Mouse (Mus musculus) heart, embryonic 15.5 days (tissue): Measurements from ENCODE around the gene Amz1. TPM values are rescaled to one million over a fixed set of nuclear protein-coding genes. Genes with fewer than 3 reads are reported as not detected.
A peak's percentile ranks its signal among the peaks of the same experiment; 100 is the strongest.

ENCODE experiments used
- ATAC-seq: fragments of 200-750 bp; cut with Nextera tagmentation; replicated peaks from 2 replicates; pipeline ENCODE4 v1.8.0; 2017; ENCODE audit warnings: low read depth, moderate TSS enrichment; ENCODE audit not compliant: insufficient number of reproducible peaks, insufficient read depth, low FRiP score
- H3K27ac ChIP-seq: fragments of 300-500 bp; sonication (generic); 2 replicates; pipeline ENCODE4 v1.5.1; 2015; ENCODE audit warnings: mild to moderate bottlenecking, inconsistent platforms
- H3K27me3 ChIP-seq: fragments of 300-500 bp; sonication (generic); 2 replicates; pipeline ENCODE4 v1.6.1; 2015; ENCODE audit warnings: inconsistent platforms
- H3K36me3 ChIP-seq: fragments of 300-500 bp; sonication (generic); 2 replicates; pipeline ENCODE4 v1.6.1; 2015; ENCODE audit warnings: mild to moderate bottlenecking, inconsistent platforms
- H3K4me1 ChIP-seq: fragments of 300-500 bp; sonication (generic); replicated peaks from 2 replicates; pipeline ENCODE4 v1.6.1; 2015; ENCODE audit warnings: inconsistent platforms
- H3K4me2 ChIP-seq: fragments of 300-500 bp; sonication (generic); 2 replicates; pipeline ENCODE4 v1.6.1; 2015; ENCODE audit warnings: inconsistent platforms, mild to moderate bottlenecking, moderate library complexity
- H3K4me3 ChIP-seq: fragments of 300-500 bp; sonication (generic); 2 replicates; pipeline ENCODE4 v1.5.1; 2015; ENCODE audit warnings: mild to moderate bottlenecking, inconsistent platforms
- H3K9ac ChIP-seq: fragments of 300-500 bp; sonication (generic); 2 replicates; pipeline ENCODE4 v1.6.1; 2015; ENCODE audit warnings: mild to moderate bottlenecking, inconsistent platforms
- H3K9me3 ChIP-seq: fragments of 300-500 bp; sonication (generic); replicated peaks from 2 replicates; pipeline ENCODE4 v1.6.1; 2016; ENCODE audit warnings: inconsistent platforms
- WGBS: fragments of 180-500 bp; shearing (Covaris S2); methylation state at CpG from one replicate; pipeline ENCODE4 v1.1.7; 2015; ENCODE audit warnings: mixed read lengths; 5-methylcytosine and 5-hydroxymethylcytosine counted together
- polyA plus RNA-seq: library from polyadenylated mRNA; unstranded; fragments of >200 nt; fragmentation: Nextera tagmentation; extraction: Ambion mirVana; gene quantifications from 2 replicates; pipeline ENCODE4 v1.2.1, GENCODE M21; 2015

Gene Amz1
- polyA plus RNA-seq, 1 experiment from 2014 or later: 0.72 TPM

DNA sequence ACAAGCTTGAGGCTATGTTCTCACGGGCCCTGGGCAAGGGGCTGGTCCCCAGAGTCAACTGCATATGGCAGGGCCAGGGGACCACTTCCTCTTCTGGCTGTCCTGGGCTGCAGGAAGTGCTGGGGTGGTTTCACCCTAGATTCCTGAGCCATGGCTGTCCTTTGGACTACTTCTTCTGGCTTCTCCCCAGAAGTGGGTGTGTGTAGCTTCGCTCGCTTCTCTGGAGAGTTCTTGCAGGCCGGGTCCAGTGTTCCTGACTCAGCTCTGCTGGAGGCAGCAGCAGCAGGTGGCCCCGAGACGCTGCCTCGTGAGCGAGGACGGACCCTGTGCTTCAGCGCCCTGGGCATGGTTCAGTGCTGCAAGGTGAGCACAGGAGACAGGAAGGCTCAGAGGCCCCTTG is 24.5 kb downstream of the Amz1 start:
- WGBS: 81% methylated on average over 10 of the region's 10 CpGs
- peaks cover 11% of the 10 kb centered on the region for H3K4me1 ChIP-seq
- no peak overlapping the region for H3K9ac ChIP-seq
- H3K4me3 ChIP-seq: no peak overlapping the region
- H3K36me3 ChIP-seq: no peaks in the 10 kb centered on the region
- no peaks in the 10 kb centered on the region for H3K9me3 ChIP-seq
- H3K4me2 ChIP-seq: no peak overlapping the region
- ATAC-seq: no peak
- H3K27me3 ChIP-seq: no peaks in the 10 kb centered on the region
- H3K27ac ChIP-seq: no peak overlapping the region

DNA sequence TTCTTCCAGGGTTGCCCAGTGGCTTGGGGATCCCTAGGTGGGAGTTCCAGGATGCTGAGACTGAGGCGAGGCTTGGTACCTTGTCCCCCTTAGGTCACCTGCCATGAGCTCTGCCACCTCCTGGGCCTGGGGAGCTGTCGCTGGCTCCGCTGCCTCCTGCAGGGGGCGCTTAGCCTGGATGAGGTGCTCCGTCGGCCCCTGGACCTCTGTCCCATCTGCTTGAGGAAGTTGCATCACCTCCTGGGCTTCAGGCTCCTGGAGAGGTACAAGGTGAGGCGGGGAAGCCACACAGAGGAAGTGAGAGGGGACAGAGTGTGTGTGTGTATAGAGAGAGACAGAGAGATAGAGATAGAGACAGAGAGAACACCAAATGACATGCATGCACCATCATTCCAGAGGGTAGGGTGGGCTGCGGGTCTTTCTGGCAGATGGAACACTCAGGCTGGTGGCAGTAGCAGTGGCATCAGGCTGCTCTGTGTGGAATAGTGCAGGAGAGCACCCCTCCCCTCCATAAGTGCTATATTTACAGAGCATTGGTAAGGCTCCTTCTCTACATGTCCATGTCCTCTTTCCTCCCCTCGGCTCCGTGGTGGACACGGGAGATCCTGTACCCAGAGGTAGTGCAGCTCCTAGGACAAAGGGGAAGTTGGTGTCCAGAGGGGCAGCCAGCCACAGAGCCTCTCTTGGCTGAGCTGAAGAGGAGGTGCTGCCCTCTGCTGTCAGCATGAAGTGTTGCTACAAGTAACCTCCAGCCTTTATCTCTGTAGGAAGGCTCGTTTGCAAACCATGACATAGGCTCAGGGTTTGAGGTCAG is 25.3 kb downstream of the Amz1 start:
- Histone ChIP-seq H3K27ac (peak overlapping the region; percentile 45), H3K36me3 (no peaks in the 10 kb centered on the region), H3K4me2 (peak overlapping the region; percentile 56), H3K27me3 (no peaks in the 10 kb centered on the region), H3K9ac (peak overlapping the region; percentile 37), H3K9me3 (no peaks in the 10 kb centered on the region), H3K4me1 (peaks cover 11% of the 10 kb centered on the region), H3K4me3 (peak overlapping the region; percentile 33)
- peak; percentile 57 for ATAC-seq
- WGBS: 15% methylated on average over 12 of the region's 12 CpGs

DNA sequence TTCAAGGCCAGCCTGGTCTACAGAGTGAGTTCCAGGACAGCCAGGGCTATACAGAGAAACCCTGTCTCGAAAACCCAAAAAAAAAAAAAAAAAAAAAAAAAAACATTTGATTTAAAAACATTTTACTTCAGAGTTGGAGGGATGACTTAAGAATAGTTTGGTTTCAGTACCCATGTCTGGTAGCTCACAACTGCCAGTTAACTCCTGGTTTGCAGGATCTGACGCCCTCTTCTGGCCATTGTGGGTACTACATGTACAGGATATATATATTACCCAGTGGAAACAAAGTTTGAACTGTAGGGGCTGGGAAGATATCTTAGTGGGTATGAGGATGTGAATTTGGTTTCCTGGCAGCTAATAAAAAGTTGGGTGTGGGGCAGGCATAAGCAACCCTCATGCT is 27.0 kb downstream of the Amz1 start:
- H3K27me3 ChIP-seq: no peaks in the 10 kb centered on the region
- no peak overlapping the region for H3K4me2 ChIP-seq
- no peak overlapping the region for H3K9ac ChIP-seq
- no peak overlapping the region for H3K27ac ChIP-seq
- H3K4me3 ChIP-seq: no peak overlapping the region
- ATAC-seq: no peak
- peaks cover 13% of the 10 kb centered on the region for H3K4me1 ChIP-seq
- WGBS: 4% methylated on average over 1 of the region's 2 CpGs
- H3K36me3 ChIP-seq: no peaks in the 10 kb centered on the region
- H3K9me3 ChIP-seq: no peaks in the 10 kb centered on the region

DNA sequence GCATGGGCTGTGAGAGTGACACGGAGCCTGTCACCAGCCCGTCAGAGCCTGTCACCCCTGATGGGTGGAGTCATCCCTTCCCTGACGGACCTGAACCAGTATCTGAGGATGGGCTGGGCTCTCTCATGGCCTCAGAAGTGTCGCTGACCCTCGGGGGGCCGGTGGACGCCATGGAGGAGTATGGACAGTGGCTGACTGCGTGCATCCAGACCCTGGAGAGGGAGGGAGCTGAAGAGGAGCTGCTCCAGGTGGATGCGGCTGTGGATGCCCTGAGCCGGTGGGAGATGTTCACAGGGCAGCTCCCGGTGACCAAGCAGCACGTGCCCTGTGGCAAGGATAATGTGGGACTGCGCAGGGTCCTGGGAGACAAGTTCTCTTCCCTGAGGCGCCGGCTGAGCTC is 28.1 kb downstream of the Amz1 start:
- Histone ChIP-seq H3K9ac (no peak overlapping the region), H3K4me1 (peaks cover 24% of the 10 kb centered on the region), H3K27me3 (no peaks in the 10 kb centered on the region), H3K27ac (no peak overlapping the region), H3K36me3 (no peaks in the 10 kb centered on the region), H3K4me2 (no peak overlapping the region), H3K4me3 (no peak overlapping the region), H3K9me3 (no peaks in the 10 kb centered on the region)
- ATAC-seq: no peak
- 88% methylated on average over 15 of the region's 15 CpGs for WGBS

- no peak for ATAC-seq
- H3K27ac ChIP-seq: 0 out of 2 replicates have a peak overlapping the region, but pooled peaks have one; percentile 3
- H3K27me3 ChIP-seq: no peaks in the 10 kb centered on the region
- no peak overlapping the region for H3K9ac ChIP-seq
- H3K4me3 ChIP-seq: no peak overlapping the region
- no peaks in the 10 kb centered on the region for H3K9me3 ChIP-seq
- no peak overlapping the region for H3K4me2 ChIP-seq
- no peaks in the 10 kb centered on the region for H3K36me3 ChIP-seq
- 87% methylated on average over 3 of the region's 3 CpGs for WGBS
- H3K4me1 ChIP-seq: peaks cover 26% of the 10 kb centered on the region
Observed at GRCm38 (mm10) chr5:140752639-140753038, 28.7 kb downstream of the Amz1 start.

GRCm38 (mm10) chr5:140753223-140753622 is 29.3 kb downstream of the Amz1 start:
- WGBS: 64% methylated on average over 5 of the region's 5 CpGs
- peaks cover 26% of the 10 kb centered on the region for H3K4me1 ChIP-seq
- no peak overlapping the region for H3K9ac ChIP-seq
- H3K27ac ChIP-seq: no peak overlapping the region
- H3K4me3 ChIP-seq: no peak overlapping the region
- no peaks in the 10 kb centered on the region for H3K9me3 ChIP-seq
- no peak for ATAC-seq
- H3K4me2 ChIP-seq: no peak overlapping the region
- peaks cover under 1% of the 10 kb centered on the region; the same call in 1 of the 2 replicates for H3K36me3 ChIP-seq
- H3K27me3 ChIP-seq: no peaks in the 10 kb centered on the region

- Histone ChIP-seq H3K27me3 (no peaks in the 10 kb centered on the region), H3K36me3 (peaks cover 31% of the 10 kb centered on the region), H3K4me2 (no peak overlapping the region), H3K9me3 (no peaks in the 10 kb centered on the region), H3K9ac (no peak overlapping the region), H3K4me3 (no peak overlapping the region), H3K4me1 (peaks cover 20% of the 10 kb centered on the region), H3K27ac (no peak overlapping the region)
- no peak for ATAC-seq
- WGBS: 73% methylated on average over 8 of the region's 8 CpGs
Observed at GRCm38 (mm10) chr5:140758864-140759263, 34.9 kb downstream of the Amz1 start.

DNA sequence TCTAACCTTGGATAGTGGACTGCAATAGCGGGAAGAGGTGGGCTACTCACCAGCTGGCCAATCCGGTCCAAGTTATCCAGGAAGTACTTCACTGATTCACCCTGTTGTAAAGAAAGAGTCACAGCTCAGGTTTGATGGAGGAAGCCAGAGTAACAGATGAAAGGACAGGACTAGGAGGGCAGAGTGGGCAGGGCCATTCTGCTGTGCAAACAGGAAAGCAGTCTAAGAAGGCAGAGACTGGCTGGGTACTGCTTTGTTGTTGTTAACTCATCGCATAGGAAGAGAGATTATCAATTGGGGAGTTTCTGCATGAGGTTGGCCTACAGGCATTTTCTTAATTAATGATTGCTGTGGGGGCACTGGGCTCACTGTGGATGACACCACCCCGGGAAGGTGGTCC is 38.6 kb downstream of the Amz1 start:
- no peaks in the 10 kb centered on the region for H3K9me3 ChIP-seq
- H3K9ac ChIP-seq: no peak overlapping the region
- no peaks in the 10 kb centered on the region for H3K27me3 ChIP-seq
- H3K4me1 ChIP-seq: peaks cover 34% of the 10 kb centered on the region
- H3K36me3 ChIP-seq: peaks cover 31% of the 10 kb centered on the region
- no peak overlapping the region for H3K4me3 ChIP-seq
- ATAC-seq: no peak
- H3K27ac ChIP-seq: no peak overlapping the region
- WGBS: 80% methylated on average over 4 of the region's 4 CpGs
- H3K4me2 ChIP-seq: no peak overlapping the region

- Histone ChIP-seq H3K36me3 (peaks cover 12% of the 10 kb centered on the region), H3K4me3 (no peak overlapping the region), H3K9ac (no peak overlapping the region), H3K9me3 (no peaks in the 10 kb centered on the region), H3K4me2 (no peak overlapping the region), H3K4me1 (peaks cover 56% of the 10 kb centered on the region), H3K27me3 (no peaks in the 10 kb centered on the region), H3K27ac (peak overlapping the region; percentile 80)
- 0 out of 2 replicates have a peak, but pooled peaks have one; percentile 23 for ATAC-seq
- WGBS: 55% methylated on average over 6 of the region's 6 CpGs
Observed at GRCm38 (mm10) chr5:140764921-140765613, 41.1 kb downstream of the Amz1 start.

DNA sequence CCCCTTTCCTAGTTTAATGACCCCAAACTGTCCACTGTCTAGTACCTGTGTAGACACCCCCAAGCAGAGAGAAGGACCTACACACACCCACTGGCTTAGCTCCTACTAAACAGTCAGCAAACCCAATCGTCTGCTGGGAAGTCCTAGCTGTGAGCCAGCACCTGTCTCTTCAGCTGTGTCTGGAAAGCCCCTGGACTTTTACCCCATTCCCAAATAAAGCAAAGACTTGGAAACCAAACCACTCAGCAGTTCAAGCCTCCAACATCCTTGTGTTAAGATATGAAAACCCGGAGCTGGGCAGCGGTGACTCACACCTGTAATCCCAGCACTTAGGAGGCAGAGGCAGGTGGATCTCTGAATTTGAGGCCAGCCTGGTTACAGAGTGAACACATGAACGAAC is 42.6 kb downstream of the Amz1 start:
- H3K9me3 ChIP-seq: no peaks in the 10 kb centered on the region
- no peak for ATAC-seq
- 74% methylated on average over 4 of the region's 4 CpGs for WGBS

GRCm38 (mm10) chr5:140767704-140768141 is 43.8 kb downstream of the Amz1 start:
- ATAC-seq: peak; percentile 84
- no peaks in the 10 kb centered on the region for H3K36me3 ChIP-seq
- H3K27me3 ChIP-seq: no peaks in the 10 kb centered on the region
- WGBS: 6% methylated on average over 9 of the region's 9 CpGs
- peak overlapping the region; percentile 37 for H3K4me2 ChIP-seq
- H3K27ac ChIP-seq: peak overlapping the region; percentile 94
- peaks cover 75% of the 10 kb centered on the region for H3K4me1 ChIP-seq
- peak overlapping the region; percentile 20; the same call in 1 of the 2 replicates for H3K9ac ChIP-seq
- no peak overlapping the region for H3K4me3 ChIP-seq
- no peaks in the 10 kb centered on the region for H3K9me3 ChIP-seq

More for the DNA sequence above, 42.6 kb downstream of the Amz1 start:
- peak overlapping the region; percentile 94; the same call in 1 of the 2 replicates for H3K27ac ChIP-seq
- H3K27me3 ChIP-seq: no peaks in the 10 kb centered on the region
- H3K4me1 ChIP-seq: peaks cover 63% of the 10 kb centered on the region
- H3K9ac ChIP-seq: no peak overlapping the region
- no peak overlapping the region for H3K4me3 ChIP-seq
- no peaks in the 10 kb centered on the region for H3K36me3 ChIP-seq
- no peak overlapping the region for H3K4me2 ChIP-seq
